Mouse (Mus musculus) adrenal gland, postnatal 14 days (tissue): ENCODE data around the gene Card6. TPM values are rescaled to one million over a fixed set of nuclear protein-coding genes. Genes with fewer than 3 reads are reported as not detected.
"Not testable (repeated sequence)": the region's sequence is repeated elsewhere in the genome, so short reads cannot be mapped to it uniquely, and the experiment has no call there.

Source experiments
- DNase-seq: peaks from one replicate; pipeline ENCODE4 v3.0.0; 2021; ENCODE audit warnings: mixed read lengths
- total RNA-seq: library from RNA; stranded (reverse); gene quantifications from 2 replicates; pipeline ENCODE4 v1.2.3, GENCODE M21; 2021

The Card6 gene
- total RNA-seq, 1 experiment from 2014 or later = 9.0 TPM

DNA sequence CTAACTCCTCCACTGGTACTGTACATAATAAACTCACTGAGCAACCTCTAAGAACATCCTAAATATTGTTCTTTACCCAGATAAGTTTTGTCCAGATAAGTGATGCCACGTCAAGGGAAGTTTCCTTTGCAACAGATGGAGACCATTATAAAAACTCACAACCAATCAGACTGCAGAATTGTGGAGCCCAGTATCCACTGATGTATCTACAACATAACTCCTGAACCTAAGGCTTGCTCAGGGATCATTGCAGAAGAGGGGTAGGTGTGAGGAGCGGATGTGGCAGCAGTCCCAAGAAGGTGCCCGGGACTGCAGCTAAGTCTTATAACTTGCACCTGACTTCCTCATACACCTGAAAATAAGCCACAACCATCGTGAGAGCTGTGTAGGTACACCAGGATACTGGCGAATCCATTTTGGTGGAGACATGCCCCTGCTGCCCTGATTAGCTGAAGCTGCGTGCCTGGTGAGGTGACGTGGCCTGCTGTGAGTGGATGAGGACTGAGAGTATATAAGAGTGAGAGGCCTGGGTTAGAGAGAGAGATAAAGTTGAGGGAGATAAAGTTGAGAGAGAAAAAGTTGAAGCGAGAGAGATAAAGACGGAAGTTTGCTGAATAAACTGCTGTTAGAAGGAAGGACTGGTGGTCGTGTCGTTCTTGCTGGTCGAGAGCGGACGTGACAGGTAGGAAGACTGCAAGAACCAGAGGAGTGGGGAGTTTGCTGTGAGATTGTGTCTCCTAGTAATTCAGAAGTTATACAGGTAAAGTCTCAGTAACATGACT is 22.7 kb upstream of the Card6 start:
- not testable (repeated sequence) for DNase-seq

DNA sequence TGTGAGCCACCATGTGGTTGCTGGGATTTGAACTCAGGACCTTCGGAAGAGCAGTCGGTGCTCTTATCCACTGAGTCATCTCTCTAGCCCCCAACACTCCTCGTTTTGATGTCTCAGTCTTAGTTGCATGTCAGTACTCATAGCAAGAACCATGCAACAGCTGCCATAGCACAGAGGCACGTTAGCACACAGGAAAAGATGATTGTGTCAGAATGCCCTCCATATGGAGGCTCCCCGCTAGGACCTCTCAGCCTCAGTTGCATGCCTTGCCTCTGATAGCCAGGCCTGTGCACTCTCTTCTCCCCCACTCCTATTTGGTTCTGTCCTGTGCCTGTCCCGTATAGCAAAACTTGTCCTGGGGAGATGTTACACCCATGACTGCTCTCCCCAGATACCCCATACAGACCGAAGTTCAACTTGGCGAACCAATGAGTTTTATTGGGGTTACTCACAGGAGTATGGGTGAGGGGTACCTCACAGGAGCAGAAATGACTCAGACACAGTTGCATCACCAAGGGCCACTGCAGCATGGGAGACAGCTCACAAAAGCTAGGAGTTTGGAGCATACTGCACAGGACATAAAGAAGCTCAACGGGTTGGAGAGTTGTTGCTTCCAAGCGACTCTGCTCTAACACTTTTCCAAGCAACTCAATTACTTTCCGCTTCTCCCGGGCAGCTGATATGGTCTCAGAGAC is 20.9 kb upstream of the Card6 start:
- DNase-seq = no peak

DNA sequence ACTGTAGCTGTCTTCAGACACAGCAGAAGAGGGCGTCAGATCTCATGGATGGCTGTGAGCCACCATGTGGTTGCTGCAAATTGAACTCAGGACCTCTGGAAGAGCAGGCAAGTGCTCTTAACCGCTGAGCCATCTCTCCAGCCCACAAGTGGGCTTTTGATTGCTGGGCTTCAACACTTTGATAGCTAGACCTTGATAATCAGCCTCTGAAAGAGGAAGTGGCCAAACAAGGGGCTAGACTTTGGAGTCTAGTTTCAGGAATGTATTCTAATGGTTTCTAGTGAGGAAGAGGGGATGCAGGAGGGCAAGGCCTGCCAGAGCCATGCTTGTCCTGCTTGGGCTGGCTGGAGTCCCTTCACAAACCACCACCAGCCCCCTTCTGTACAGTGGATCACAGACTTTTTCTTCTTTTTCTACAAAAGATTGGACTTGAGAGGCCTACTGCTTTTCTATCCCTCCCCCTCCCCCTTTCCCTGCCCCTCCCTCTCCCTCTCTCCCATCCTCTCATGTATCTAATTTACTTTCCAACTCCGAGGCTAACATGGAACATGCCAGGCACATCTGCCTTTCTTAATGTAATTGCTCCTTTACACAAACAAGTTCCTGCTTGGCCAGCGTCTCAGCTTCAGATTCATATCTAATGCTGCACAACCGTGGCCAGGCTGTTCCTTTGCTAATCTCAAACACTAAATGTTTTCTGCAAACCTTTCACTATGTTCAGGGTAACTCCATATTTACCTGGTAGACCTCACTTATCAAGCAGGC is 20.0 kb upstream of the Card6 start:
- DNase-seq = no peak

DNA sequence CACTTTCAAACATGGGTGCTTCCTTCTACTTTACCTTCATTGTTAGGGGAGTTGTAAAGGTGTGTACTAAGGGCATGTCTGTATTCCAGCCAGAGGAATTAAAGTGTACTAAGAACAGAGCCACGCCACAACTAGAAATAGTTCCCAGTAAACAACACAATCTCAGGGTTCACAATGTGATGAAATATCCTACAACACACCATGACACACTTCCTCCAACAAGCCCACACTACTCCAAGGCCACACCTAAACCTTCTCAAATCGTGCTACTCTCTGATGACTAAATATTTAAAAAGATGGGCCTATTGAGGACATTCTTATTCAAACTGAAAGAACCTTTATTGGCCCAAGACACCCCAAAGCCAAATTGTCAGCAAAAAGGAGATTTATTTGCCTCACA is 19.1 kb upstream of the Card6 start:
- DNase-seq = no peak

DNA sequence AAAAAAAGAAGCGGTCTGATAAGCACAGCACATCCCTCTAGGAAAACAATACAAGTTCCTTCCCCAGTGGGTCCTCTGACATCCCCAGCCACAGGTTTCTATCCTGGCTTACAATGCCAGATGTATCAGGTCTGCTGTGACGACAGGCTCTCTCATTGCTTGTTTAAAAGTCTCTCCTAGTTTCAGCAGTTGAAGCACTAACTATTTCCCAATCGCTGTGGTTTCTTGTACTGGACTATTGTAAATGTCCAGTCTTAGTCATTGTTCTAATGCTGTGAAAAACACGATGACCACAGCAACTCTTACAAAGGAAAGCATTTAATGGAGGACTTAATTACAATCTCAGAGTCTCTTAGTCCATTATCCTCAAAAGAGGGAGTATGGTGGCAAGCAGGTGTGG is 18.1 kb upstream of the Card6 start:
- no peak for DNase-seq

DNA sequence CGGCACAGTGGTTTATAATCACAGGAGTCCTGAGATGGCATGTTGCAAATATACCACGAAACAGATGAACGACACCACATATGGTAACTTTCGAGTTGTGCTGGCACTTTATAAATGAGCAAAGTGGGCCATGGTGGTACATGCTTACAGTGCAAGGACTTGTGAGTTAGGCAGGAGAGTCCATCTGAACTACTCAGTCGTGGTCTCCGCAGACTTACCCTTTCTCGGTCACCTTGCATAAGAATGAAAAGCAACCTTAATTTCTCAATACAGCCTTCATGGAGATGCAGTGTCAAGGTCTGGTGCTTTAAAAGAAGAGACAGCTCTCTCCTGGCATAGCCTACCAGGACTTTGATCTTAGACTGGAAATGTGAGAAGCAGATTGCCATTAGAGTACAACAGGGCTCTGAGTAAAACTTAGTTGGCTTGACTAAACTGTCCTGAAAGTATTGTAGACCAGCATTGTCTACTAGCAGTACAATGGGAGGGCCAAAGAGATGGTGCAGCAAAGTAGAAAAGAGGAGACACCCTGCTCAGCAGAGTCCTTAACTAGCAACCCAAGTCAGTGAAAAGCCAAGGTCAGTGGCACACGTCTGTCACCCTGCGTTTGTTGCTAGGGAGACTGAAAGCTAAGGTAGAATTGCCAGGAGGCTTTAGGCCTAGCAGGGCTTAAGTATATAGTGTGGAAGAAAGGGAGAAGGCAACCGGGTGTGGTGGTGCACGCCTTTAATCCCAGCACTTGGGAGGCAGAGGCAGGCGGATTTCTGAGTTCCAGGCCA is 13.4 kb upstream of the Card6 start:
- DNase-seq = no peak

DNA sequence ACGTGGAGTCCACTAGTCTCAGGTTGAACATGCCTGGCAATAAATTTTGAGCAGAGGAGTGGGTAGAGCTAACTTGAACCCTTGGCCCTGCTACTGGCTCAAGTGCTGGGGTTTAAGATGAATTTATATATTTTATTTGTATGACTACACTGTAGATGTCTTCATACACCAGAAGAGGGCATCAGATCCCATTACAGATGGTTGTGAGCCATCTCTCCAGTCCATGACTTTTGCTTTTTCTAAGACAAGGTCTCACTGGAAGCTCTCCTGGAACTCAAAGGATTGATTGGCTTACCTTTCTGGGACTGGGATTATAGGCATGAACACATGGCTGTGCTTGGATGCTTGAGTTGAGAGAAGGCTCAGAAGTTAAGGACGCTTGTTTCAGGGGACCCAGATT is 11.4 kb upstream of the Card6 start:
- DNase-seq = no peak

DNA sequence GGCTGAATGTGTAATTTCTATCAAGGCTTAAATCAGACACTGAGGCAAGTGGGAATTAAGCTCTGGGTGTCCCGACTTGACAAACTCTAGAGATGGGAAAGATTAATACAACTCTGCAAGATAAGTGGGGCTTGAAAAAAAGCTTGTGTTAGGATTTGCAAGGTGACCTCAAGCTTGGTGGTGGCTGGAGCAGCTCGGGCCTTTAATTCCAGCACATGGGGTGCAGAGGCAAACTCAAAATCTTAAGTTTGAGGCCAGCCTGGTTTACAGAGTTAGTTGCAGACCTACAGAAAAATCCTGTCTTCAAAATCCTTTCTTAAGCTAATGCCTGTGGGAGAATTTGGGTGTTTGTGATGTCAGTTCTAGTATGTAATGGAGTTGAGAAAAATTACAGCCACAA is 10.9 kb upstream of the Card6 start:
- no peak for DNase-seq

DNA sequence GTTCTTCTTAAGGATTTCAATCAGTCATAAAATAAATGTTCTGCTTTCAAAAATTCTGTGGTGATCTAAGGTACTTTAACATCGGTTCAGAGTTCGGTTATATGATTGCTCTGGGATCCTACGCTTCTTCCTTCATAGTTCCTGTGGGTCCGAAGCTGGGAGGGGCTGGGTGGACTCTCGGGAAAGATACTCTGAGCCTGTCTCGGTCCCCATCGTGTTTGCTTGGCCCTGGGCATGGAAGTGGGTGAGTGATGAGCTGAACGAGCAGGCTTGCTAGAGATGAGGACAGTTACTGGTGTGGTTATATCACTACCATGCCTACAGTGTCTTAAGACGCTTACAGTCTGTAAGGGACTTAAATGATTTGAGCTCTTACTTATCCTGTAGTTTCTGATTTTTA is 10.3 kb upstream of the Card6 start:
- DNase-seq = no peak

DNA sequence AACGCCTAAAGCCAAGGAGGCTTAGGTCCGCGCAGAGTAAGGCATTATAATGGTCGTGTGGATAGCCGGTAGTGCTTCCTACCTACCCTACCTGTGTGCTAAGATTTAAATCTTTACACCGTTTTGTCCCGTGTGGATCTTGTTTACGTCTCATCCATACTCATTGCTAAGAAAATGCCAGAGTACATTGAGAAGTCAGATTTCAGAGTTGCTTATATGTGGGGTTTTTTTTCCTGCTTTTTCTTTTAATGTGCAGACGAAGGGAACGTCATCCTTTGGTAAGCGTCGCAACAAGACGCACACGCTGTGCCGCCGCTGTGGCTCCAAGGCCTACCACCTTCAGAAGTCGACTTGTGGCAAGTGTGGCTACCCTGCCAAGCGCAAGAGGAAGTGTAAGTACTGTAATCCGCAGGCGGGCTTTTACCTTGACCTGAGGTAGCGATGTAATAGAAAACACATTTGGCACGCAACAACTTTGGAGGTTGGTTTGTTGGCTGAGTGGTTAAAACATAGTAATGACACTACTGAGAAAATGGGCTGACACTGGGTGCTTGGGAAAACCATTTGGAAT is 8.8 kb upstream of the Card6 start:
- peak; percentile 47 for DNase-seq

DNA sequence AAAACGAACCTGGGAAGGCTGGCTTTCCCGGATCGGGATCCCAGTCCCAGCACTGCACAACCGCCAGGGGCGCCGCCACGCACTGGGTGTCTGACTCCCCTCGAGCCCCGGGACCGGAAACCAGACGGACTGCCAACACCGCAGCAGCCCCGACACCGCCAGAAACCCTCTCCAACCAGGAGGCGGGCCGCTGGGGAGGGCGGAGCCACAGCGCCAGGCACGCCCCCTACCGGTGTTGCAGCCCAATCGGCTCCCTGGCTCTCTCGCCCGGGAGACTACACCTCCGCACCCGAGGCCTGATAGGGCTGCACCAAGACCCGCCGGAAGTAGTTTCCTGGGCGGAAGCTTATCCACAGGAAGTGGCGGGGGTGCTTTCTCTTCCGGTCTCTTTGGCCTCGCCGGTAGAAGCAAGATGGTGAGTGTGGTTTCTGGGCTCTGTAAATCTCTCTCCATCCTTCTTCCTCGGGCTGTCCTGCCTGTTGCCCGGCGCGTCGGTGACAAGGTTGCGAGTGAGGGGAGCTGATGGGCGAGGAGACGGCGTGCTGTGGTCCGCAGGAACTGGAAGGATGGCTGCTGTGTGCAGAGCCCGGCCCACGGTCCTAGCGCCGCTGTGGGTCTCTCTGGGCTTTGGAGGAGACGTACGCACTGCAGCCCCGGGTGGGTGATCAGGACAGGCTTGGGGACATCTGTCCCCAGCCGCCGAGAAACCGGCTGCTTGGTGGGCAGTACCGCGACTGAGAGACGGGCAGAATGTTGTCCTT is 8.1 kb upstream of the Card6 start, which contains the start of gene Rpl37:
Rpl37 (plus strand) TSS at position 376 of the 761 bp plus-strand sequence.
- peak; percentile 100 for DNase-seq

DNA sequence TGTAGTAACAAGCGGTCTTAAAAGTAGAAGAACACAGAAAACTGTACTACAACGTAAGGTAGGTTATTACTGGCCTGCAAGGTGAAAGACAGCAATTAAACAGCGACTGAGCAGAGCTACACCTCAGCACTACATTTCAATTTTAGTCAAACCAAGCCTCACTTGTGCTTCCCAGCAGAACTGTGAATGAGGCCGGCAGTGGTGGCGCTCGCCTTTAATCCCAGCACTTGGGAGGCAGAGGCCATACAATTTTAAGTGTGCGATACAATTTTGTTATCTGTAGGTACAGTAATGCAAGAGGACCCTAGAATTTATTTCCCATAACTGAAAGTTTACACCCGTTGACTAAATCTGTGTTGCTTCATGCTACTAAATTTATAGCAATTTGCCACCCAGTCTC is 6.8 kb upstream of the Card6 start:
- no peak for DNase-seq

DNA sequence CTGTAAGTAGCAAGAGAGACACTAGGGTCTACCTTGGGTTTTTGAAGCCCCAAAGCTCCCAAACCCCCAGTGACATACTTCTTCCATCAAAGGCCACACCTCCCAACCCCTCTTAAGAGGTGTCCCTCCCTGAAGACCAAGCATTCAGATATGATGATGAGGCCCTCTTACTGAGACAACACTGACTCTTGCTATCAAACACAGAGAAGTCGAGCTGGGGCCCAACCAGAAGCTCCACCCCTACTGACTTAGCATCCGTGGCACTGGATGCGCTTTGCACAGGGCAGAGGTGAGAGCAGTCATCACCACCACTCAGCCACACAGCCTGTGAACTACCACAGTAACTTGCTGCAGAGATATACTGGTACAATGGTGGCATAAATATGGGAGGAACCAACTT is 4.3 kb upstream of the Card6 start:
- DNase-seq = no peak

DNA sequence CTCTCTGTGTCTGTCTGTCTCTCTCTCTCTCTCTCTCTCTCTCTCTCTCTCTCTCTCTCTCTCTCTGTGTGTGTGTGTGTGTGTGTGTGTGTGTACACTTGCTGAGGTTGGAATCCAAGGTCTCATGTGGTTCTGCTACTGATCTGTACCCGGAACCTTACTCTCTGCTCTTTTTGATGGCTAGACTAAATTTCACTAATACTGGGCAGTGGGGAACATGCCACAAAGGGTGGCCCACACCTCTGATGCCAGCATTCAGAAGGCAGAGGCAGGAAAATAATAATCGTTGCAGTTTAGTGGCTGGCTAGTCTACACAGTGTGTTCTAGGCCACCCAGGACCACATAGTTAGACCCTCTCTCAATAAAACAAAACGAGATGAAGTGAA is 309 bp upstream of the Card6 start:
- no peak for DNase-seq

DNA sequence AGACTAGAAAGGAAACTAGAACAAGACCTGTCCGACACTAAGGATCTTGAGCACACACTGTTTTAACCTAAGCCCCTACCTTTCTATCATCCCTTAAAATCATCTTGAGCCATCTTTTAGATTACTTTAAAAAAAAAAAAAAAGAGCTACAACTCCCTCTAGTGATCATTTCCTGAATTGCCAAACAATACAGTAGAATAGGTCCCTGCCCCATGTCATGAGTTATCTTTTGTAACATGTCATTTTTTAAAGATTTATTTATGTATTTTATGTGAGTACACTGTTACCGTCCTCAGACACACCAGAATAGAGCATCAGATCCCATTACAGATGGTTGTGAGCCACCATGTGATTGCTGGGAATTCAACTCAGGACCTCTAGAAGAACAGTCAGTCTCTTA is 2.0 kb downstream of the Card6 start:
- DNase-seq = no peak

DNA sequence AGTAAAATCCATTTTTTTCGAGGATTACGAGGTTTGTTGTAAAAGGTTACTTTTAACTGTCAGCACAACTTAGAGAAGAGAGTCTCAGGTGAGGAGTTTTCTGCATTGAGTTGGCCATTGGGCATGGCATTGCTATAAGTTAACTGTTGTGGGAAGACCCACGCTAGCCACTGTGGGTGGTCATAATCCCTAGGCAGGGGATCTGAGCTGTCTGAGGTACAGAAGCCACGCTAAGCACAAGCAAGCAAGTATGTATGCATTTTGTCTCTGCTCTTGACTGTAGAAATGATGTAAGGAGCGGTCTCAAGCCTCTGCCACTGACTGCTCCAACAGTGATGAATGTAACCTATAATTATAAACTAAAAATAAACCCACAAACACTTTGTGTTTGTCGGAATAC is 2.4 kb downstream of the Card6 start:
- DNase-seq = no peak

DNA sequence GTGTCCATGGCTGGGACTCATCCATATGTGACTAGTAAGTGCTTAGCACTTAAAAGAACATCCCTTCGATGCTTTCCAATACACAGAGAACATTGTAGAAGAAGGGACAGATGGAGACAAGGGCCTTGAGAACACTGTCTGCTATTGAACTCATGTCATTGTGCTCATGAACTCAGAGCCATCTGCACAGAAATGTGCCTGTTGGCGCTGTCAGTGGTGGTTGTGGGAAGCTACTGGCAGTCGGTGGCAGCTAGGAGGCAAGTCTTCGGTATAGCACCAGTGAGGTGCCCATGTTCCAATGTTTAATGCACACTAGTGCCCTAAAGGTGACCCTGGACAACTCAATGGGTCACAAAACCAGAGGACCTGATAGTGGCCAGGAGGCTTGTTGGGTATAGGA is 6.0 kb downstream of the Card6 start:
- no peak for DNase-seq

DNA sequence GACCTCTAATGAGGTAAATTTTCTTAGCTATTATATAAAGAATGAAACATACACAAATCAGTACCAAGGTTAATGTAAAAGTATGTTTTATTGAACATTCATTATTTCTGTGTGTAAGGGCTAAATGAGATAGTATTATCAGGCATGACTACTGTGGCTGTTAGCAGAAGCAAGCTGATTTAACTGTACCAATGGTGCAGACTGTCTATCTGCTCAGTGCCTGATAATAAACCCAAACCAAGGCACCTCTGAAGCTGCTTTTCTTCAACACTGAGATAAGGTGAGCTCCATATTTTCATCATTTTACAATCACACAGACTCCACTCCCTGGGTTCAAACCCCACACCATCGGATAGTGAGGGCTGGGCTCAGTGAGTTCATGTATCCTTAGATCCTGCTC is 11.0 kb downstream of the Card6 start:
- no peak for DNase-seq

DNA sequence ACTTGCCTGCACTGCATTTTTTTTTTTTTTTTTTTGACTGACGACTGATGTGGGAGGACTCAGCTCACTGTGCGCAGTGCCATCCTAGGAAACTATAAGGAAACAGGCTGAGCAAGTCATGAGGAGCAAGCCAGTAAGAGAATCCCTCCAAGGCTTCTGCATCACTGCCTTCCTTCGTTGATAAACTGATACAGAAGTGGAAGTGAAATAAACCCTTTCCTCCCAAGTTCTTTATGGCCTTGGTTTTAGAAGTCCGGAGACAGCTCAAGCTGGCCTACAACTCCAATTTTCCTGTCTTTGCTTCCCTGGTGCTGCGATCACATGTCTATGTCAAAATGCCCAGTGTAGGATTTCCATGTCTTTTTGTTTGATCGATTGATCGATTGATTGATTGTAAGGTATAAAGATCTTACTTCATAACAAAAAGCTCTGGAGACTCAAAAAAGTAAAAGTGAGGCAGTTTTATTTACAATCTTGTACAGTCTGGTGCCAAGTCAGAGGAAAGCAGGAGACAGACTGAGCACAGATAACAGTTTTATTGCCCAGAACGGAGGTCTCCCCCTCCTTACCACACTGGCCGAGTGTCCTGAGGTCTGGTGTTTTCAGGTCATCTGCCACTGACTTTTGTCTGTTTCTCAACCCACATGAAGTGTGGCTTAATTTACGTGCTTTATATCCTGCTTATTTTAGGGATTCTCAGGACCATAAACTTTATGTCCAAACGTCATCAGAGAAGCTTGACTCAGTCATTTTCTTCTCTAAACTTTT is 12.6 kb downstream of the Card6 start:
- no peak for DNase-seq

DNA sequence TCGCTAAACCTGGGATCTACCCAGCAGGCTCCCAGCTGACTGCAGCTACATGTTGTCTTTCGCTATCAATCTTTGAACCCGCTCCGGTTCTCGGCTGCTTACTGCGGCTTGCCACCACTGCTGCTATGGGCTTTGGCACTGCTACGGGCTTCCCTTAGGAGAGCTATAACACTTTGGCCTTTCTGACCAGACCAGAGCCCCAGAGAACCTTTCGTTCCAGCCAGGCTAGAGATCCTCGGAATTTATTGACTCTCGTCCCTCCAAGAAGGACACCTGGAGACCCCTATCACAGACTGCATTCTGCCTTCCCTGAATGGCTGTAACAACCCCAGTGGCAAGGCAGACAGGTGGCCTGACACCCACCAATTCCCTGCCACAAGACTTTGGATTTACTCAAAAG is 18.2 kb downstream of the Card6 start:
- no peak for DNase-seq
